Mouse (Mus musculus) lung, embryonic 16.5 days (tissue): ENCODE results near the gene Gm16867. TPM values are rescaled to one million over a fixed set of nuclear protein-coding genes. Genes with fewer than 3 reads are reported as not detected.
"Not testable (repeated sequence)": the region's sequence is repeated elsewhere in the genome, so short reads cannot be mapped to it uniquely, and the experiment has no call there.

Experiments
- ATAC-seq: fragments of 200-750 bp; cut with Nextera tagmentation; 2 replicates; pipeline ENCODE4 v1.8.0; 2017; ENCODE audit warnings: low read depth, mild to moderate bottlenecking, moderate library complexity
- H3K27ac ChIP-seq: fragments of 300-500 bp; sonication (generic); 2 replicates; pipeline ENCODE4 v1.5.1; 2014; ENCODE audit warnings: mild to moderate bottlenecking, control low read depth, low read length
- H3K27me3 ChIP-seq: fragments of 300-500 bp; sonication (generic); 2 replicates; pipeline ENCODE4 v1.6.1; 2014; ENCODE audit warnings: low read depth, low read length, mixed read lengths; ENCODE audit not compliant: control insufficient read depth, insufficient read depth
- H3K36me3 ChIP-seq: fragments of 300-500 bp; sonication (generic); 2 replicates; pipeline ENCODE4 v1.6.1; 2014; ENCODE audit warnings: low read length; ENCODE audit not compliant: control insufficient read depth, insufficient read depth
- H3K4me1 ChIP-seq: fragments of 300-500 bp; sonication (generic); replicated peaks from 2 replicates; pipeline ENCODE4 v1.6.1; 2014; ENCODE audit warnings: low read length, mixed read lengths; ENCODE audit not compliant: control insufficient read depth, insufficient read depth
- H3K4me2 ChIP-seq: fragments of 300-500 bp; sonication (generic); 2 replicates; pipeline ENCODE4 v1.6.1; 2014; ENCODE audit warnings: low read depth, low read length, control low read depth
- H3K4me3 ChIP-seq: fragments of 300-500 bp; sonication (generic); 2 replicates; pipeline ENCODE4 v1.5.1; 2014; ENCODE audit warnings: mild to moderate bottlenecking, low read length, control low read depth
- H3K9ac ChIP-seq: fragments of 300-500 bp; sonication (generic); 2 replicates; pipeline ENCODE4 v1.6.1; 2014; ENCODE audit warnings: low read length, control low read depth
- H3K9me3 ChIP-seq: fragments of 300-500 bp; sonication (generic); 2 replicates; pipeline ENCODE4 v1.6.1; 2016; ENCODE audit warnings: low read length; ENCODE audit not compliant: control insufficient read depth
- WGBS: fragments of 180-500 bp; shearing (Covaris S2); extraction: QIAGEN DNeasy Blood & Tissue Kit; methylation state at CpG from one replicate; pipeline ENCODE4 v1.1.7; 2014; 5-methylcytosine and 5-hydroxymethylcytosine counted together
- polyA plus RNA-seq: library from polyadenylated mRNA; unstranded; fragments of >200 nt; fragmentation: Nextera tagmentation; extraction: Ambion mirVana; gene quantifications from 2 replicates; pipeline ENCODE4 v1.2.1, GENCODE M21; 2015

Gm16867 gene
- polyA plus RNA-seq, 1 experiment from 2014 or later = not detected

DNA sequence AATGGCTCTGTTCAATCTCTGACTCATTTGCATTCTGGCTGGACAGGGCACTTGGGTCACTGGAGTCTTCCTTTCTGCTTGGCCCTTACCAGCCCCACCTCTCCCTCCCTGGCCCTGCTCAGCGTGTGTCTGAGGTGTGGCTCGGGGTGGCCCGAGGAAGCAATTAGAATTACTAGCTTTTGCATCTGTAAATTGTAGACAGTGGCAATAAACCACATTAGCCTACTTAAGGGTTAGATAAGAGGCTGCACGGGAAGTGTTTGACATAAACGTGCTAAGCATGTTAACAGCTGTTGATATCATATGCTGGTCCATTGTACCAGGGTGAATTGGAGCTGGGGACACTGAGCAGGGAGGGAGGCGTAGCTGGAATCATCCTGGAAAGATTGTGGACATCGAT lies 62.2 kb downstream of the Gm16867 start:
- not testable (repeated sequence) for H3K4me2 ChIP-seq, H3K9ac ChIP-seq, H3K9me3 ChIP-seq, H3K4me1 ChIP-seq, H3K4me3 ChIP-seq, H3K36me3 ChIP-seq, H3K27me3 ChIP-seq, H3K27ac ChIP-seq, ATAC-seq
- WGBS = no CpG with 5 or more reads among the region's 7 CpGs

DNA sequence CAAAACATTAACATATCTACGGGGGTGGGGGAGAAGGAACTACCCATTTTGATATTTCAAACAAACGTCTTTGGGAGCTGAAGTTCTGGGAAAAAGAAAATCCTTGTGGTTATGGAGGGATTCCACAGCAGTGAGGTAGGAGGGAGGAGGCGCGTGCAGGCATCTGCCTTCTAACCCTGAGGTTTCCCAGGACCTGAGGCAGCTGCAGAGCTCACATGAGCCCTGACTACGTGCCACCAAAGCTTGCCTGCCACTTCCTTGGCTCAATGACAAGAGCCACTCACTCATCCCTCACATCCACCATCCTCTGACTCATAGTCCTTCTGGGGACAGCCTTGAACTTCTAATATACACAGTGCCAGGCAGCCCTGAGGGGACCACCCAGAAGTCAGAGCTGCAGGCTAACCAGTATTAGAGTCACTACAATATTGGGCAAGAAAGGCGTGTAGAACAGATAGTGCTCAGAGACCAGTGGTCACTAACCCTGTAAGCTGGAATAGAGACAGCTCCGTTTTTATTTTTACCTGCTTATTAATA lies 64.4 kb downstream of the Gm16867 start:
- not testable (repeated sequence) for H3K4me2 ChIP-seq, H3K27ac ChIP-seq, H3K4me1 ChIP-seq, H3K36me3 ChIP-seq, H3K9me3 ChIP-seq, H3K4me3 ChIP-seq, H3K27me3 ChIP-seq, H3K9ac ChIP-seq
- peak; percentile 29; the same call in 1 of the 2 replicates for ATAC-seq
- no CpG with 5 or more reads among the region's 7 CpGs for WGBS

DNA sequence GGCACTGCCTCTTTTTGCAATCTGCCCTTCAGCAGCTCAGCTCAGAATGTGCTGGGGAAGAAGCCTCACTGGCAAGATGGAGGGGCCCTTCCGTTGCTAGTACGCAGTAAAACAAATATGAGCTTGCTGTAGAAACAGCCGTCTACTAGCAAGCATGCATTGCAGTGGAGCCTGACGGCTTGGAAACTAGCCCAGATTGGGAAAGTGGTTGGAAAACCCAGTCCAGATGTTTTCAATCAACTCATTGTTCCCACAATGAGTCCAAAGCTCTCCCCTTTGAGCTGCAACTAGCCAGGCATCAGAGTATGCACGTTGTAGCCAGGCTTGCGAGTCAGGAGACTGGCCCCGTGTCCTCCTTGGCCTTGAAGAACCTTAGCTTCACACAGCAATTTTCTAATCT lies 82.2 kb downstream of the Gm16867 start:
- H3K36me3 ChIP-seq, H3K9ac ChIP-seq, H3K27ac ChIP-seq, H3K27me3 ChIP-seq, H3K4me2 ChIP-seq, H3K4me1 ChIP-seq, H3K4me3 ChIP-seq, H3K9me3 ChIP-seq: not testable (repeated sequence)
- no CpG with 5 or more reads among the region's 7 CpGs for WGBS
- peak; percentile 86 for ATAC-seq

- H3K27me3 ChIP-seq, H3K9ac ChIP-seq, H3K27ac ChIP-seq, H3K4me2 ChIP-seq, H3K4me3 ChIP-seq, H3K9me3 ChIP-seq, H3K36me3 ChIP-seq, H3K4me1 ChIP-seq: not testable (repeated sequence)
- peak; percentile 77 for ATAC-seq
- WGBS = no CpG with 5 or more reads among the region's 7 CpGs
These were observed 85.6 kb downstream of the Gm16867 start for GRCm38 (mm10) chr14:69417545-69417944.

Other genes with a start within 250 kb of the Gm16867 start
- gene Synb, start 209.1 kb downstream of the Gm16867 start, polyA plus RNA-seq = not detected in 2 replicates
- not detected in 2 replicates for gene Gm27179, start 9.2 kb upstream of the Gm16867 start, polyA plus RNA-seq
- gene Entpd4b, start 52.1 kb upstream of the Gm16867 start, polyA plus RNA-seq = 13.3 TPM in 2 replicates